Mouse (Mus musculus) embryonic facial prominence, embryonic 15.5 days (tissue): ENCODE data around the gene Bach2. TPM values are rescaled to one million over a fixed set of nuclear protein-coding genes. Genes with fewer than 3 reads are reported as not detected.
A peak's percentile ranks its signal among the peaks of the same experiment; 100 is the strongest.

Experiments
- ATAC-seq: fragments of 200-750 bp; cut with Nextera tagmentation; 2 replicates; pipeline ENCODE4 v1.8.0; 2017; ENCODE audit warnings: low read depth, moderate TSS enrichment; ENCODE audit not compliant: insufficient number of reproducible peaks, low FRiP score, low TSS enrichment
- H3K27ac ChIP-seq: fragments of 300-500 bp; sonication (generic); replicated peaks from 2 replicates; pipeline ENCODE4 v1.5.1; 2015; ENCODE audit warnings: mild to moderate bottlenecking, inconsistent platforms
- H3K27me3 ChIP-seq: fragments of 300-500 bp; sonication (generic); 2 replicates; pipeline ENCODE4 v1.6.1; 2015; ENCODE audit warnings: inconsistent platforms
- H3K36me3 ChIP-seq: fragments of 300-500 bp; sonication (generic); 2 replicates; pipeline ENCODE4 v1.6.1; 2015; ENCODE audit warnings: mild to moderate bottlenecking, inconsistent platforms
- H3K4me1 ChIP-seq: fragments of 300-500 bp; sonication (generic); 2 replicates; pipeline ENCODE4 v1.6.1; 2015; ENCODE audit warnings: inconsistent platforms
- H3K4me2 ChIP-seq: fragments of 300-500 bp; sonication (generic); replicated peaks from 2 replicates; pipeline ENCODE4 v1.6.1; 2015; ENCODE audit warnings: mild to moderate bottlenecking, inconsistent platforms
- H3K4me3 ChIP-seq: fragments of 300-500 bp; sonication (generic); replicated peaks from 2 replicates; pipeline ENCODE4 v1.5.1; 2015; ENCODE audit warnings: mild to moderate bottlenecking, inconsistent platforms
- H3K9ac ChIP-seq: fragments of 300-500 bp; sonication (generic); 2 replicates; pipeline ENCODE4 v1.6.1; 2015; ENCODE audit warnings: inconsistent platforms
- H3K9me3 ChIP-seq: fragments of 300-500 bp; sonication (generic); replicated peaks from 2 replicates; pipeline ENCODE4 v1.6.1; 2016; ENCODE audit warnings: inconsistent platforms
- WGBS: fragments of 180-500 bp; shearing (Covaris S2); methylation state at CpG from one replicate; pipeline ENCODE4 v1.1.7; 2015; 5-methylcytosine and 5-hydroxymethylcytosine counted together
- polyA plus RNA-seq: library from polyadenylated mRNA; unstranded; fragments of >200 nt; fragmentation: Nextera tagmentation; extraction: Ambion mirVana; gene quantifications from 2 replicates; pipeline ENCODE4 v1.2.1, GENCODE M21; 2015

Gene Bach2
- polyA plus RNA-seq, 1 experiment from 2014 or later, result 7.2 TPM

GRCm38 (mm10) chr4:32381666-32382381 lies 143.2 kb downstream of the Bach2 start:
- H3K27ac ChIP-seq, result no peak overlapping the region
- peaks cover 17% of the 10 kb centered on the region for H3K4me1 ChIP-seq
- ATAC-seq, result no peak

GRCm38 (mm10) chr4:32385121-32385520 lies 146.5 kb downstream of the Bach2 start:
- H3K4me1 ChIP-seq, result peaks cover 35% of the 10 kb centered on the region
- no peak overlapping the region for H3K27ac ChIP-seq
- no peak overlapping the region for H3K4me3 ChIP-seq
- H3K4me2 ChIP-seq, result no peak overlapping the region
- no peaks in the 10 kb centered on the region for H3K9me3 ChIP-seq
- WGBS, result 77% methylated on average over 2 of the region's 2 CpGs
- no peaks in the 10 kb centered on the region for H3K36me3 ChIP-seq
- no peak overlapping the region for H3K9ac ChIP-seq
- ATAC-seq, result no peak
- no peaks in the 10 kb centered on the region for H3K27me3 ChIP-seq

More at GRCm38 (mm10) chr4:32381666-32382381, 143.2 kb downstream of the Bach2 start:
- no peaks in the 10 kb centered on the region for H3K27me3 ChIP-seq
- H3K9me3 ChIP-seq, result no peaks in the 10 kb centered on the region
- no peak overlapping the region for H3K9ac ChIP-seq
- H3K36me3 ChIP-seq, result no peaks in the 10 kb centered on the region
- no peak overlapping the region for H3K4me2 ChIP-seq
- no peak overlapping the region for H3K4me3 ChIP-seq
- WGBS, result 75% methylated on average over 16 of the region's 16 CpGs

GRCm38 (mm10) chr4:32385623-32386022 lies 147.0 kb downstream of the Bach2 start:
- H3K27ac ChIP-seq, result no peak overlapping the region
- H3K4me2 ChIP-seq, result no peak overlapping the region
- H3K9me3 ChIP-seq, result no peaks in the 10 kb centered on the region
- H3K9ac ChIP-seq, result no peak overlapping the region
- H3K4me3 ChIP-seq, result no peak overlapping the region
- H3K36me3 ChIP-seq, result no peaks in the 10 kb centered on the region
- ATAC-seq, result no peak
- 95% methylated on average over 14 of the region's 14 CpGs for WGBS
- H3K27me3 ChIP-seq, result no peaks in the 10 kb centered on the region
- H3K4me1 ChIP-seq, result peaks cover 35% of the 10 kb centered on the region

- 74% methylated on average over 10 of the region's 10 CpGs for WGBS
These were observed 147.7 kb downstream of the Bach2 start for GRCm38 (mm10) chr4:32386346-32386745.

GRCm38 (mm10) chr4:32386931-32387330 lies 148.3 kb downstream of the Bach2 start:
- Histone ChIP-seq H3K36me3 (no peaks in the 10 kb centered on the region), H3K9me3 (no peaks in the 10 kb centered on the region), H3K4me2 (no peak overlapping the region), H3K9ac (no peak overlapping the region), H3K27ac (0 out of 2 replicates have a peak overlapping the region, but pooled peaks have one; percentile 44), H3K27me3 (no peaks in the 10 kb centered on the region), H3K4me1 (peaks cover 35% of the 10 kb centered on the region), H3K4me3 (no peak overlapping the region)
- WGBS, result 59% methylated on average over 8 of the region's 8 CpGs
- no peak for ATAC-seq

More at GRCm38 (mm10) chr4:32386346-32386745, 147.7 kb downstream of the Bach2 start:
- no peak overlapping the region for H3K4me2 ChIP-seq
- no peak overlapping the region for H3K4me3 ChIP-seq
- ATAC-seq, result no peak; the same call in 1 of the 2 replicates
- no peaks in the 10 kb centered on the region for H3K9me3 ChIP-seq
- H3K9ac ChIP-seq, result no peak overlapping the region
- no peaks in the 10 kb centered on the region for H3K27me3 ChIP-seq
- no peaks in the 10 kb centered on the region for H3K36me3 ChIP-seq
- H3K27ac ChIP-seq, result no peak overlapping the region
- peaks cover 35% of the 10 kb centered on the region for H3K4me1 ChIP-seq

GRCm38 (mm10) chr4:32387479-32388240 lies 149.1 kb downstream of the Bach2 start:
- WGBS, result 29% methylated on average over 11 of the region's 11 CpGs
- H3K9me3 ChIP-seq, result no peaks in the 10 kb centered on the region
- peak overlapping the region; percentile 44; the same call in 1 of the 2 replicates for H3K27ac ChIP-seq
- no peak overlapping the region for H3K9ac ChIP-seq
- ATAC-seq, result peak; percentile 11; the same call in 1 of the 2 replicates
- no peaks in the 10 kb centered on the region for H3K27me3 ChIP-seq
- H3K36me3 ChIP-seq, result no peaks in the 10 kb centered on the region
- no peak overlapping the region for H3K4me2 ChIP-seq
- H3K4me1 ChIP-seq, result peaks cover 33% of the 10 kb centered on the region
- no peak overlapping the region for H3K4me3 ChIP-seq

- 61% methylated on average over 9 of the region's 9 CpGs for WGBS
- Histone ChIP-seq H3K9ac (no peak overlapping the region), H3K36me3 (no peaks in the 10 kb centered on the region), H3K4me1 (peaks cover 32% of the 10 kb centered on the region), H3K4me2 (no peak overlapping the region), H3K4me3 (no peak overlapping the region), H3K9me3 (no peaks in the 10 kb centered on the region), H3K27ac (no peak overlapping the region), H3K27me3 (no peaks in the 10 kb centered on the region)
- ATAC-seq, result no peak
These were observed 150.0 kb downstream of the Bach2 start for GRCm38 (mm10) chr4:32388564-32388963.

GRCm38 (mm10) chr4:32389107-32389800 lies 150.7 kb downstream of the Bach2 start:
- WGBS, result 57% methylated on average over 14 of the region's 14 CpGs
- Histone ChIP-seq H3K4me3 (no peak overlapping the region), H3K9me3 (no peaks in the 10 kb centered on the region), H3K9ac (no peak overlapping the region), H3K27me3 (no peaks in the 10 kb centered on the region), H3K27ac (no peak overlapping the region), H3K36me3 (no peaks in the 10 kb centered on the region), H3K4me2 (no peak overlapping the region), H3K4me1 (peaks cover 32% of the 10 kb centered on the region)
- no peak; the same call in 1 of the 2 replicates for ATAC-seq

GRCm38 (mm10) chr4:32391260-32391659 lies 152.7 kb downstream of the Bach2 start:
- Histone ChIP-seq H3K4me2 (no peak overlapping the region), H3K4me1 (peaks cover 29% of the 10 kb centered on the region), H3K27me3 (no peaks in the 10 kb centered on the region), H3K9ac (no peak overlapping the region), H3K9me3 (no peaks in the 10 kb centered on the region), H3K27ac (no peak overlapping the region), H3K36me3 (no peaks in the 10 kb centered on the region), H3K4me3 (no peak overlapping the region)
- no peak for ATAC-seq
- WGBS, result 89% methylated on average over 8 of the region's 8 CpGs

- Histone ChIP-seq H3K4me2 (no peak overlapping the region), H3K4me1 (peaks cover 9% of the 10 kb centered on the region; the same call in 1 of the 2 replicates), H3K9me3 (no peaks in the 10 kb centered on the region), H3K27me3 (no peaks in the 10 kb centered on the region), H3K36me3 (no peaks in the 10 kb centered on the region), H3K27ac (no peak overlapping the region), H3K4me3 (no peak overlapping the region), H3K9ac (no peak overlapping the region)
- no peak for ATAC-seq
- WGBS, result 79% methylated on average over 3 of the region's 3 CpGs
These were observed 154.6 kb downstream of the Bach2 start for GRCm38 (mm10) chr4:32393226-32393625.

- H3K4me2 ChIP-seq, result no peak overlapping the region
- no peak overlapping the region for H3K27ac ChIP-seq
- no peak for ATAC-seq
- peaks cover 2% of the 10 kb centered on the region; the same call in 1 of the 2 replicates for H3K4me1 ChIP-seq
- H3K36me3 ChIP-seq, result no peaks in the 10 kb centered on the region
- no peak overlapping the region for H3K9ac ChIP-seq
- H3K4me3 ChIP-seq, result no peak overlapping the region
- no peaks in the 10 kb centered on the region for H3K27me3 ChIP-seq
- 54% methylated on average over 1 of the region's 1 CpGs for WGBS
- H3K9me3 ChIP-seq, result no peaks in the 10 kb centered on the region
These were observed 155.3 kb downstream of the Bach2 start for GRCm38 (mm10) chr4:32393951-32394350.
